Mouse (Mus musculus): Measurements from ENCODE around the gene Mcm2. TPM values are rescaled to one million over a fixed set of nuclear protein-coding genes. Genes with fewer than 3 reads are reported as not detected.
A peak's percentile ranks its signal among the peaks of the same experiment; 100 is the strongest.

The Mcm2 gene
- polyA plus RNA-seq, 1 experiment from 2014 or later = 186 TPM

DNA sequence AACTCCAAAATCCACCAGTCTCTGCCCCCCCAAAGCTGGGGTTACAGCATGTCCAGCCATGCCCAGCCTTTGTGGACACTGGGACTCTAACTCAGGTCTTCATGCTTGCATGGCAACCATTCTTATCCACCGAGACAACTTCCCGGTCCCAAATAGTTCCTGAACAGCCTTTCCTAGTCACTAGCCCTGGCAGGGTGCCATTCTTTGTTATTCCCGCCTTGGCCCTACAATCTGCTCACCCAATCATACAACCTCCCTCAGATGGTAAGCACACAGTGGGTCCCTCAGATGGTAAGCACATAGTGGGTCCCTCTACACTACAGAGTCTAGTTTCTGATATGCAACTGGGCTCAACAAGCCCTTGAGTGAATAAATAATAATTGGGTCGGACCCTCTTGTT is 28.0 kb downstream of the Mcm2 start:
- H3K9me3 ChIP-seq (replicated peaks) = no peaks in the 10 kb centered on the region; the same call in 1 of the 2 replicates
- H3K4me2 ChIP-seq = no peak overlapping the region
- no peak overlapping the region for H3K4me3 ChIP-seq (replicated peaks)
- no peaks in the 10 kb centered on the region for H3K36me3 ChIP-seq
- no peak overlapping the region for H3K27ac ChIP-seq
- no peak for DNase-seq
- ATAC-seq (ENCODE audit: low read depth) = no peak
- H3K9ac ChIP-seq = no peak overlapping the region
- WGBS (ENCODE audit: insufficient replicate concordance) = 60% methylated on average over 4 of the region's 4 CpGs
- H3K4me1 ChIP-seq (replicated peaks) = peaks cover 13% of the 10 kb centered on the region
- peaks cover 80% of the 10 kb centered on the region for H3K27me3 ChIP-seq

DNA sequence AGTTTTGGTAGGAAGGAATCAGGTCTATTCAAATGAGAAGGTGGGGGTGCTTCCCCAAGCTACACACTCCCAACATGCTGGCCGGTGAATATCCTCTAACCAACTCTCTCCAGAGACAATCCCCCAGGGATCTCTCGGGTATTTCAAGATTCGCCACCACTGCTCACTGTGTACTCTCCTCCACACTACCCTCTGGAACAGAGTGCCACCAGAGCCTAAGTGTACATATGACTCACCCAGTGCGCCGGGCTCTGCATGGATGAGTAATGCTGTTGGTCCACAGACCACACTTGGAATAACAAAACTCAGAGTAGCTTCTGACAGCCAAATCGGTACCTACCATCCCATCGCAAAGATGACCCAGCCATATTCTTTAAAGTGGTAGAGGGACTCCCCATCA is 29.1 kb downstream of the Mcm2 start:
- Histone ChIP-seq H3K4me3 (replicated peaks) (no peak overlapping the region), H3K27ac (no peak overlapping the region), H3K36me3 (no peaks in the 10 kb centered on the region), H3K4me2 (no peak overlapping the region), H3K4me1 (replicated peaks) (peaks cover 5% of the 10 kb centered on the region), H3K9ac (no peak overlapping the region), H3K9me3 (replicated peaks) (no peaks in the 10 kb centered on the region), H3K27me3 (peaks cover 68% of the 10 kb centered on the region)
- DNase-seq = no peak
- WGBS (ENCODE audit: insufficient replicate concordance) = 78% methylated on average over 7 of the region's 7 CpGs
- ATAC-seq (ENCODE audit: low read depth) = no peak

DNA sequence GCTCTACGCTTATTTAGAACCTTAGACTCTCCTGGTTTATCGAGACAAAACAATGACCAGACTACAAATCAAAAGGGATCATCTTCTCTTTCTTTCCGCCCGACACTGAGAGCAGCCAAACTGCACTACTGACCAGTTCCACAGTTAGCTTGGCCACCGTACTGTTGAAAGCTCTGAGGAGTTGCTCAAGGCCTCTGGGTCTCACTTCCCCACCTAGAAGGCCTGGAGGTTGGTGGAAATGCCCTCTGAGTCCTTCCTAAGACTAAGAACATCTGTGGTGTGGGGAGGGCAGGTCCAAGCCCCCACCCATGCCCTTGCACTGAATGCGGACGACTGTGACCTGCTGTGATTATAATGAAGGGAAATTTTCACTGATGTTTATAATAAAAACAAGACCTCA is 32.9 kb downstream of the Mcm2 start:
- Histone ChIP-seq H3K27ac (no peak overlapping the region), H3K4me2 (no peak overlapping the region), H3K9ac (no peak overlapping the region), H3K27me3 (peaks cover 31% of the 10 kb centered on the region), H3K9me3 (replicated peaks) (0 out of 2 replicates have a peak, but pooled peaks cover 4% of the 10 kb centered on the region), H3K4me1 (replicated peaks) (peaks cover 2% of the 10 kb centered on the region; the same call in 1 of the 2 replicates), H3K4me3 (replicated peaks) (no peak overlapping the region), H3K36me3 (no peaks in the 10 kb centered on the region)
- no peak for DNase-seq
- no peak for ATAC-seq (ENCODE audit: low read depth)
- WGBS (ENCODE audit: insufficient replicate concordance) = 66% methylated on average over 7 of the region's 7 CpGs

DNA sequence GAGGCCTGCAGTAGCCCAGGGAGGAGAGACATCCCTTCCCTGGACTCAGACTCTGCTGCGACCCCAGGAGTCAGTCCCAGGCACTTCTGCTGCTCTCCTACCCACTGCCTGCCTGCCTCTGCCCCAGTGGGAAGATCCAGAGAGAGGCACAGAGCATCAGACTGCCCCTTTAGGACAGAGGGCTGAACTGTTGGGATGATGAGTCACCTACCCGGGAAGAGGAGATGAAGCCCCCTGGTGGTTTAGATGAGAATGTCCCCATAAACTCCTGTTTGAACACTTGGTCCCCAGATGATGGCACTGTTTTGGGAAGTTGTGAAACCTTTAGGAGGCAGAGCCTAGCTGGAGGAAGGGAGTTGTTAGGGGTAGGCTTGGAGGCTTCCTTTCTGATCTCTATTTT is 37.7 kb downstream of the Mcm2 start:
- Histone ChIP-seq H3K4me3 (replicated peaks) (no peak overlapping the region), H3K36me3 (no peaks in the 10 kb centered on the region), H3K9me3 (replicated peaks) (0 out of 2 replicates have a peak, but pooled peaks cover 4% of the 10 kb centered on the region), H3K9ac (no peak overlapping the region), H3K27ac (no peak overlapping the region), H3K27me3 (peaks cover 31% of the 10 kb centered on the region), H3K4me1 (replicated peaks) (peaks cover 4% of the 10 kb centered on the region; the same call in 1 of the 2 replicates), H3K4me2 (no peak overlapping the region)
- DNase-seq (peak; percentile 51), ATAC-seq (ENCODE audit: low read depth) (peak; percentile 61)
- 6% methylated on average over 2 of the region's 2 CpGs for WGBS (ENCODE audit: insufficient replicate concordance)

DNA sequence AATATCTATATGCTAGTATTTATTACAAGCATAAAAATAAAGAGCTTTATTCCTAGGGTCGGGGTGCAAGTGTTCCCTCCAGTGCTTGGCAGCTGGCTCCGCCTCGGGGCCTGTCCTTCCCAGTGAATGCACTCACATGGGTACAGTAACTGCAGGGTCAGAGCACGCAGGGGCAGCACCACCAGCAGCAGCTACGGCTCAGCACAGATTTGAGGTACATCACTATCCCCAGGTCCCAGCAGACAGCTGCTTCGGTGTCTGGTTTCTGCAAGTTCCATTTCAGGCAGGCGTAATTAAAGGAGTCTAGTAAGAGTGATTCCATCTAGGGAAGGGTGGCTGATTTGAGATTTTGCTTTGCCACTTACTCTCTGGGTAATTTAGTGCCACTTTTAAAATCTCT is 40.2 kb downstream of the Mcm2 start:
- ATAC-seq (ENCODE audit: low read depth) (no peak), DNase-seq (no peak)

DNA sequence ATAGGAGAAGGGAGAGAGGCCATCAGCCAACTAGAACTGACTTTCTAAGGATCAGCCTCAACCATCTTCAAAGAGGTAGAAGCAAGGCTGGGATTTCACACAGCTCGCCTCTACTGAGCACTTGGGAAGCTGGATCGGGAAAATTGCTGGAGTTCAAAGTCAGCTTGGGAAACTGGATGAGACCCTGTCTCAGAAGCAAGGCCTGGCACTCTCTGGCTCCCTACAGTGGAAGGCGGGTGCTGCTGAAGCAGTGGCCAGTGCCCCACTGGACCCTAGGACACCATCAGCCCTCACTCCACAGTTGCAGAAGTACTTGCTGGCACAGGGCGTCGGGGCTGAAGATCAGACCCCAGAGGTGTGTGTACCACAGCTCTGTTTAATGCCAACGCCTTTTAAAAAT is 40.8 kb downstream of the Mcm2 start:
- Histone ChIP-seq H3K9me3 (replicated peaks) (0 out of 2 replicates have a peak, but pooled peaks cover 4% of the 10 kb centered on the region), H3K27me3 (peaks cover 32% of the 10 kb centered on the region), H3K4me3 (replicated peaks) (no peak overlapping the region), H3K9ac (0 out of 2 replicates have a peak overlapping the region, but pooled peaks have one; percentile 13), H3K36me3 (no peaks in the 10 kb centered on the region), H3K27ac (no peak overlapping the region), H3K4me1 (replicated peaks) (peaks cover 4% of the 10 kb centered on the region; the same call in 1 of the 2 replicates), H3K4me2 (no peak overlapping the region)
- 69% methylated on average over 6 of the region's 6 CpGs for WGBS (ENCODE audit: insufficient replicate concordance)
- ATAC-seq (ENCODE audit: low read depth) = no peak
- DNase-seq = no peak

More for the DNA sequence above, 40.2 kb downstream of the Mcm2 start:
- H3K27ac ChIP-seq = no peak overlapping the region
- H3K4me1 ChIP-seq (replicated peaks) = peaks cover 4% of the 10 kb centered on the region; the same call in 1 of the 2 replicates
- no peak overlapping the region for H3K4me3 ChIP-seq (replicated peaks)
- H3K27me3 ChIP-seq = peaks cover 32% of the 10 kb centered on the region
- H3K9me3 ChIP-seq (replicated peaks) = 0 out of 2 replicates have a peak, but pooled peaks cover 4% of the 10 kb centered on the region
- H3K36me3 ChIP-seq = no peaks in the 10 kb centered on the region
- H3K9ac ChIP-seq = no peak overlapping the region
- 70% methylated on average over 7 of the region's 7 CpGs for WGBS (ENCODE audit: insufficient replicate concordance)
- no peak overlapping the region for H3K4me2 ChIP-seq

DNA sequence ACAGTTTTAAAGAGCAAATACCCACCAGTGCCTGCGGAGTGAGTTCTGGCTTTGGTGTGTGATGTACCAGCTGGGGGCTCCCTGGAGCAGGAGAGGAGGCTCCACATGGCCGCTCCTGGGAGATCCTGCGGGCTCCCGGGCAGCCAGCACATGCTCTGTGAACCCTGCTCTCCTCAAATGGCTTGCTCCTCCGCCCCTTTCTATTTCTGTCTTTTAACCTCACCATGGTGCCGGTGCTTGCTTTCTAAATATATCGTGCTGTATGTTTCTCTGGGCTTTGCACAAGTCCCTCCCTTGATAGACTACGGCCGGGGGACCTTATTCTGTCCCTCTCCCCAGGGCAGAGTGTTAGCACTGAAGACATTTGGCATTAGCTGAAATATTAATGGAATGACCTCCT is 41.3 kb downstream of the Mcm2 start:
- Histone ChIP-seq H3K27me3 (peaks cover 32% of the 10 kb centered on the region), H3K27ac (no peak overlapping the region), H3K4me3 (replicated peaks) (no peak overlapping the region), H3K4me1 (replicated peaks) (peaks cover 4% of the 10 kb centered on the region; the same call in 1 of the 2 replicates), H3K9me3 (replicated peaks) (0 out of 2 replicates have a peak, but pooled peaks cover 4% of the 10 kb centered on the region), H3K4me2 (no peak overlapping the region), H3K9ac (0 out of 2 replicates have a peak overlapping the region, but pooled peaks have one; percentile 13), H3K36me3 (no peaks in the 10 kb centered on the region)
- no peak for ATAC-seq (ENCODE audit: low read depth)
- 34% methylated on average over 9 of the region's 9 CpGs for WGBS (ENCODE audit: insufficient replicate concordance)
- DNase-seq = no peak

DNA sequence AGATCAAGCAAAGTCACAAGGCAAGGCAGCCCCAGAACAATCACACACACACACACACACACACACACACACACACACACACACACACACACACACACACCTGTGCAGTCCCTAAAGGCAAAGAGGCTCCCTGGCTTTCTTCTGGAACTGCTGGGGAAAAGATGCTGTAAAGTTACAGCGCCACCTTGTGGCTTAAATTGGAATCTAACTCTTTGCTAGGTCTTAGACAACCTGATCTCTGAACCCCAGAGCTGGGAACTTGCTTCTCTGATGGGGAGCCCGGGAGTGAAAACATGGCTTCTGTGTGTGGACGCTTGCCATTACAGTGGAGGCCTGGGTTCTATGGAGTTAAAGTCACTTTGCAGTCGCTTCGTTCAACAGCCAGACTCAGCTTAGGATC is 42.9 kb downstream of the Mcm2 start:
- ATAC-seq (ENCODE audit: low read depth) (peak; percentile 49), DNase-seq (peak; percentile 50)
- WGBS (ENCODE audit: insufficient replicate concordance) = 7% methylated on average over 5 of the region's 5 CpGs
- Histone ChIP-seq H3K27me3 (peaks cover 32% of the 10 kb centered on the region), H3K4me2 (no peak overlapping the region), H3K4me1 (replicated peaks) (peaks cover 1% of the 10 kb centered on the region; the same call in 1 of the 2 replicates), H3K9ac (no peak overlapping the region), H3K9me3 (replicated peaks) (no peaks in the 10 kb centered on the region), H3K27ac (no peak overlapping the region), H3K4me3 (replicated peaks) (no peak overlapping the region), H3K36me3 (no peaks in the 10 kb centered on the region)

DNA sequence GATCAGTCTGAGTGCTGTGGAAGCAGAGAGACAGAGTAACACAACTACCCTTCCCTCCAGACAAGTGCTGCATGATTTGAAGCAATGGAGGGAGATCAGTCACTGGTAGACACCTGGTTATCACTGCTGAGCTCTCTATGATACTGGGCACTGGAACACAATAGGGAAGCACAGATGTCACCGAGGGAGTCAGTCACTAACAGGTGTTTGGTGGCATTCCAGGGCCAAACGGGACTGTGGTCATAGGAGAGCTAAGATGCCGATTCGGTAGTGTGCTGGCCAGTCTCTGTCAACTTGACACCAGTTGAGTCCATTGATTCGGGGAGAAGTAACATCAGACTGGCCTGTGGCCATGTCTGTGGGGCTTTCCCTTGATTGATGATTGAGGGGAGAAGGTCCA is 44.1 kb downstream of the Mcm2 start:
- Histone ChIP-seq H3K36me3 (no peaks in the 10 kb centered on the region), H3K4me2 (no peak overlapping the region), H3K27ac (no peak overlapping the region), H3K4me3 (replicated peaks) (no peak overlapping the region), H3K4me1 (replicated peaks) (no peaks in the 10 kb centered on the region; the same call in 1 of the 2 replicates), H3K9me3 (replicated peaks) (no peaks in the 10 kb centered on the region), H3K9ac (no peak overlapping the region), H3K27me3 (peaks cover 26% of the 10 kb centered on the region)
- no peak for DNase-seq
- no peak for ATAC-seq (ENCODE audit: low read depth)
- WGBS (ENCODE audit: insufficient replicate concordance) = 60% methylated on average over 5 of the region's 5 CpGs

DNA sequence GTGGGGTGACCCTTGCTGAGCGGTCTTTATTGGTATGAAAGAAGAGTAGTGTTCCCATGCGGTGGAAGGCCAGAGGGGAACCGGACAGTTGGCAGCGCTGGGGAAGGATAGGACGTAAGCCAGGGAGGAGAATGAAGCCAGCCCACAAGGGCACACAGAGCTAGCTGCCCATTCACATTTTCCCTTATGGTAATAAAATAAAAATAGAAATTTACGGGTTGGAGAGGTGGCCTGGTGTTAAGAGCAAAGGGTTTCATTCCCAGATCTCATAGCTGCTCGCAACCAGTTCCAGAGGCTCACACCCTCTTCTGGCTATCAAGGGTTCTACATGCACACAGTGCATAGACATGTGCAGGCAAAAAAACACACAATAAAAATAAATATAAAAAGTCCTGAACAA is 48.5 kb downstream of the Mcm2 start:
- Histone ChIP-seq H3K9me3 (replicated peaks) (no peaks in the 10 kb centered on the region), H3K4me2 (no peak overlapping the region), H3K4me1 (replicated peaks) (no peaks in the 10 kb centered on the region; the same call in 1 of the 2 replicates), H3K9ac (no peak overlapping the region), H3K4me3 (replicated peaks) (no peak overlapping the region), H3K27me3 (peaks cover 9% of the 10 kb centered on the region; the same call in 1 of the 2 replicates), H3K27ac (no peak overlapping the region), H3K36me3 (no peaks in the 10 kb centered on the region)
- ATAC-seq (ENCODE audit: low read depth) (no peak), DNase-seq (no peak)
- WGBS (ENCODE audit: insufficient replicate concordance) = 72% methylated on average over 7 of the region's 7 CpGs

DNA sequence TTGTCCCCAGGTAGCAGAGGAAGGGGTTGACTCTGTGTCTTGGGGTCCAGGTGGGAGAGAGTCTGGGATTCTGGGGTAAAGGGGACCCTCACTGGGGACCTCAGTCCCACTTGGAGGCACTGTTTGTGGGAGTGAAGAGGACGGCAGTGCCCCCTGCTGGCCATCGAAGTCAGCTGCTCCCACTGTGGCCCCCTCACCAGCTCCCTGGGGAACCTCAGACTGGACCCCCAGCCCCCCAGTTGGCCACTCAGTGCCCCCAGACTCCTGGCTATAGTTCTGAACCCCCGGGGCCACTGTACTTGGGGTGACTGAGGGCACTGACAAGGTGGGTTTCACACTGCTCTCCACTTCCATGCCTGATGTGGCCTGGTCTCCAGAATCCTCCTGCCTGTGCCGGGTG is 49.3 kb downstream of the Mcm2 start:
- Histone ChIP-seq H3K4me3 (replicated peaks) (no peak overlapping the region), H3K27me3 (peaks cover 6% of the 10 kb centered on the region; the same call in 1 of the 2 replicates), H3K4me2 (no peak overlapping the region), H3K4me1 (replicated peaks) (no peaks in the 10 kb centered on the region; the same call in none of the 2 replicates), H3K9ac (no peak overlapping the region), H3K9me3 (replicated peaks) (no peaks in the 10 kb centered on the region), H3K27ac (no peak overlapping the region), H3K36me3 (no peaks in the 10 kb centered on the region)
- ATAC-seq (ENCODE audit: low read depth) (peak; percentile 31; the same call in 1 of the 2 replicates), DNase-seq (no peak)
- WGBS (ENCODE audit: insufficient replicate concordance) = 44% methylated on average over 4 of the region's 4 CpGs

DNA sequence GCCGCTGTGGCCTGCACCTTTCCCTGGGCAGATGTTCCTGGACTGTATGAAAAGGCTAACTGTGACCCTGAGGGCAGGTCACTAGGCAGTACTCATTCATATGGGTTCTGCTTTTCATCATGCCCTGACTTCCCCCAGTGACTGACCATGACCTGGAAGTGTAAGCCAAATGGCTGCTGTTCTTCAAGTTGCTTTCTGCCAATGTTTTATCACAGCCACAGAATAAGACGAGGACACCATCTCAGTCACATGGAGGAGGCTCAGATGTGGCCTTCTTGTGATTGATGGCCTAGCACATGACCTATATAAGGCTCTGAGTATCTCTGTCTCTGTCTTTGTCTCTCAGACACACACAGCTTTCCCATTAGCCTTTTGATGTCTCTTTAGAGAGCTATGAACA is 51.0 kb downstream of the Mcm2 start:
- Histone ChIP-seq H3K27ac (no peak overlapping the region), H3K27me3 (peaks cover 6% of the 10 kb centered on the region; the same call in 1 of the 2 replicates), H3K36me3 (no peaks in the 10 kb centered on the region), H3K4me1 (replicated peaks) (peaks cover 17% of the 10 kb centered on the region), H3K4me3 (replicated peaks) (no peak overlapping the region), H3K9ac (no peak overlapping the region), H3K9me3 (replicated peaks) (no peaks in the 10 kb centered on the region), H3K4me2 (no peak overlapping the region)
- no peak for ATAC-seq (ENCODE audit: low read depth)
- WGBS (ENCODE audit: insufficient replicate concordance) = 57% methylated on average over 2 of the region's 2 CpGs
- no peak for DNase-seq

Measured in liver, embryonic 13.5 days (tissue).